Mouse (Mus musculus): Measurements from ENCODE around the gene Oas1g. TPM values are rescaled to one million over a fixed set of nuclear protein-coding genes. Genes with fewer than 3 reads are reported as not detected.
"Not testable (repeated sequence)": the region's sequence is repeated elsewhere in the genome, so short reads cannot be mapped to it uniquely, and the experiment has no call there.

Oas1g gene
- polyA plus RNA-seq, 3 experiments from 2014 or later, result 0.68 to 2.0 TPM; not detected in 1

GRCm38 (mm10) chr5:120888294-120888815 lies 942 bp upstream of the Oas1g start:
- ATAC-seq, result not testable (repeated sequence)

GRCm38 (mm10) chr5:120887831-120888230 lies 418 bp upstream of the Oas1g start:
- no peak for ATAC-seq

GRCm38 (mm10) chr5:120881681-120882080 lies 5.7 kb downstream of the Oas1g start:
- ATAC-seq, result not testable (repeated sequence)

- not testable (repeated sequence) for ATAC-seq
These were observed 8.6 kb downstream of the Oas1g start for GRCm38 (mm10) chr5:120878803-120879202.

- ATAC-seq, result not testable (repeated sequence)
These were observed 10.0 kb downstream of the Oas1g start for GRCm38 (mm10) chr5:120877407-120877806.

GRCm38 (mm10) chr5:120876839-120877238 lies 10.6 kb downstream of the Oas1g start:
- ATAC-seq, result not testable (repeated sequence)

GRCm38 (mm10) chr5:120871469-120871868 lies 15.9 kb downstream of the Oas1g start:
- no peak for ATAC-seq

- no peak for ATAC-seq
These were observed 16.6 kb downstream of the Oas1g start for GRCm38 (mm10) chr5:120870782-120871181.

- no peak for ATAC-seq
These were observed 17.3 kb downstream of the Oas1g start for GRCm38 (mm10) chr5:120870081-120870480.

- no peak for ATAC-seq
These were observed 17.9 kb downstream of the Oas1g start for GRCm38 (mm10) chr5:120869436-120870015.

- no peak for ATAC-seq
These were observed 22.0 kb downstream of the Oas1g start for GRCm38 (mm10) chr5:120865336-120865860.

- no peak for ATAC-seq
These were observed 26.3 kb downstream of the Oas1g start, which contains the start of gene Oas1h for GRCm38 (mm10) chr5:120861121-120861520. Gene Oas1h, plus strand, starts transcription at chr5:120861421.

- ATAC-seq, result no peak
These were observed 28.2 kb downstream of the Oas1g start for GRCm38 (mm10) chr5:120859241-120859640.

GRCm38 (mm10) chr5:120849601-120850136 lies 37.7 kb downstream of the Oas1g start:
- peak; percentile 28 for ATAC-seq

- ATAC-seq, result no peak
These were observed 40.3 kb downstream of the Oas1g start, which contains the start of gene Oas1f for GRCm38 (mm10) chr5:120847067-120847466. Gene Oas1f, plus strand, starts transcription at chr5:120847367.

- no peak for ATAC-seq
These were observed 42.7 kb downstream of the Oas1g start for GRCm38 (mm10) chr5:120844713-120845112.

GRCm38 (mm10) chr5:120836731-120837585 lies 50.5 kb downstream of the Oas1g start:
- ATAC-seq, result peak; percentile 48

GRCm38 (mm10) chr5:120833335-120834280 lies 53.8 kb downstream of the Oas1g start:
- no peak for ATAC-seq

- ATAC-seq, result peak; percentile 100
These were observed 56.4 kb downstream of the Oas1g start for GRCm38 (mm10) chr5:120831031-120831430.

Data from inflammation-experienced regulatory T-cells, adult 6 months (primary cell).